Mouse (Mus musculus) heart, postnatal 25 days (tissue): ENCODE measurements around the gene Rab11a. TPM values are rescaled to one million over a fixed set of nuclear protein-coding genes. Genes with fewer than 3 reads are reported as not detected.
"Not testable (repeated sequence)": the region's sequence is repeated elsewhere in the genome, so short reads cannot be mapped to it uniquely, and the experiment has no call there.

Experiments used
- DNase-seq: peaks from one replicate; pipeline ENCODE4 v3.0.0; 2022; ENCODE audit warnings: low spot score
- intact Hi-C: fragments of 180-260 bp; cut with DNase I; formaldehyde crosslinking; loops from one replicate; pipeline ENCODE4 v1.15.1; 2025
- microRNA-seq: library from miRNA; unstranded; fragments of <30 nt; microRNA quantifications from one replicate; pipeline ENCODE4 v1.2.0, GENCODE M21; 2022
- total RNA-seq, 2 experiments: library from RNA; stranded (reverse); gene quantifications; 2 replicates each; pipeline ENCODE4 v1.2.3; 2021

Gene Rab11a
- total RNA-seq, 2 experiments from 2014 or later, result 170 to 191 TPM

DNA sequence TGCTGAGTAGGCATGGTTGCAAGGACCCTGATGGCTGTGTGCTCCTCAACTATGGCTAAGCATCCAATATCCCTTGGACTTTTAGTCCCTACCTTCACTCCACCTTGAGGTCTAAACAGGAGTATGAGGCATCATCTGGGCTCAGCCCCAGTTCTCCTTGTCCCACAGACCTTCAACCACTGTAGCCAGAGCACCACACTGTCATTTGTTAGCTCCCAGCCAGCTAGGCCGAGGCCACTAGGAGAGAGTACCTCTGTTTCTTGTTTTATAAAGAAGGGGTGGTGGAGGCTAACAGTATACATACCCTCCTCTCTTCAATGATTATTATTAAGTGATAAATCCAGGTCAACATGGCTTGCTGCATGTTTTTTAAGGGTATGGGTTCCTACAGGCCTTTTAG lies 39.0 kb downstream of the Rab11a start:
- no peak for DNase-seq
- intact Hi-C loops, result no loop called here

DNA sequence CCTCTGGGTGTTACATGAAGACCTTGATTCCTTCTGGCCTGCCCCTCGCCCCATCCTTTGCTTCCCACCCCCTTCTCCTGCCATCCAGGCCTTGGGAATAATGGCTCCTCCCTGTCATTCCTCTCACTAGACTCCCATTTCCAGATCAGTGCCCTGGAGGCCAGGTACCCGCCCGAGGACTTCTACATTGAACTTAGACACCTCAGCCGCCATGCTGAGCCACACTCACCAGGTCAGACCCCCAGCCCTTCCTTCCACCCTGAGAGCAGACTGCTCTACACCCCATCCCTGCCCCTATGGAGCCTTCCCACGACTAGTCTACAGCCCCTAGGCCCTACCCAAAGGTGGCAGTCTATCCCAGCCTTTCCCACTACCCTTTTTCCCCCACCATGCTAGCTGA lies 39.9 kb downstream of the Rab11a start:
- no peak for DNase-seq
- intact Hi-C loops, result no loop called here

DNA sequence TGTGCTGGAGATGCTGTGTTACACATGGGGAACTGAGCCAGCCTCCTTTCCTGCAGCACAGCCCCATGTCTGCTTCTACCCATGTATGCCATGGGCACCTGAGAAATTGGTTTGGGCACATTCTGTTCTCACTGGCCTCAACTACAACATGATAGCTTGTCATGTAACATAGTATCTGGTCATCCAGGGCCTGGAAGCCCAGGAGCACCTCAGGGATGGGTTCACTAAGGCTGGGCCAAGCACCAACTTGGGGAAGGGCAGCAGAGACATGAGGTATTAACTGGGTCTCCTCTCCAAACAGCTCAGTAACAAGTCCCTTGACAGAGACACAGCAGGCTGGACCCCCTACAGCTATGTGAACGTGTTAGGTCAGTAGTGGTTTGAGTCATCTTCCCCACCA lies 40.6 kb downstream of the Rab11a start:
- DNase-seq, result no peak
- intact Hi-C loops, result no loop called here

DNA sequence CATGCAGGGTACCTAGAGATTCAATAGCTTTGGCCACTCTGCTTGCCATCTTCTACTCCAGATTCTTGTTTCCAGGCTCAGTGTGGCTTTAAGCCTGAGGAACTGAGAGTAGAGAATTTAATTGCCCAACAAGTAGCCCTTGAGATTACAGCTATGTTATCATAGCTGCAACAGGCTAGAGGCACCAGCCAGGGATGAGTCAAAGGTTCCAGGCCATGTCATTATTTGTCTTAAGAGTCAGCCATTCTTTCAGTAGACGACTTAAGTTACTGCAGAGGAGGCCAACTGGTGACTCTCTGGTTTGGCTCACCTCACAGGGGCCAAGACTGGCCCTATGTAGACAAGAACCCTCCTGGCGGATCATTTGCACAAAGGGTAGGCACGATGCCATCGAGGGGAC lies 41.2 kb downstream of the Rab11a start:
- intact Hi-C loops, result no loop called here
- DNase-seq, result no peak

DNA sequence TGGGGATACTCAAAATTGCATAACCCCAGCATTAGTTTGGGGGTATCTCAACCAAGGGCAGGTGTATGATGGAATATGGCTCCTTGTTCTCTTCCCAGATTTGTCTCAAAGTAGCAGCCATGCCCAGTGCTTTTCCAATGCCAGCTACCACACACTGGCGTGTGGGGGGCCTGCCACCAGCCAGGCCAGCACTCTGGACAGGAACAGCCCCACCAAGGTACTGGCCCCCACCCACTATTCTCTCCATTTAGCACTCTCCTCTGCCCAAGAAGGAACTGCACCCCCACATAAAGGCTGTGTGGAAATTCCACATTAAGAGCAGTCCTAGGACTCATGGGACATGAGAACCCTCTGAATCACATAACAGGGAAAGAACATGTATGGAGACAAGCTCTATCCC lies 42.3 kb downstream of the Rab11a start:
- intact Hi-C loops, result no loop called here
- no peak for DNase-seq

DNA sequence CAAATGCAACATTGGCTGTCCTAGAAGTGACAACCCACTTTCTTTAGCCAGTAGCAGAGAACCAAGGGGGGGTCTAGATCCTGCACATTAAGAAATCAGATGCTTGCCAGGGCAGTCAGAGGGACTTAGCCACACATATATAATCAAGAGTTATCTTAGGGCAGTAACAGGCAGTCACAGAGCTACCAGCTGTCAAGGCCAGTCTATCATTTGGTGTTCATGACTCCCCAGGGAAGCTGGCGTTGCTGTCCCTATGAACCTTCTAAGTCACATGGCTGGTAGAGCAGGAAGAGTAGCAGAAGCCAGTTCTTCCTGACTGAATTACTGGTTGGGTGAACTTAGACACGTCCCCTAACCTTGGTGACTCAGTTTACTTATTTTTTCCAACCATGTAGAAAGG lies 44.5 kb downstream of the Rab11a start:
- intact Hi-C loops, result loop anchor here (5.0 kb wide), 2 partner anchors 301 to 346 kb away; no protein-coding TSS in a partner anchor

DNA sequence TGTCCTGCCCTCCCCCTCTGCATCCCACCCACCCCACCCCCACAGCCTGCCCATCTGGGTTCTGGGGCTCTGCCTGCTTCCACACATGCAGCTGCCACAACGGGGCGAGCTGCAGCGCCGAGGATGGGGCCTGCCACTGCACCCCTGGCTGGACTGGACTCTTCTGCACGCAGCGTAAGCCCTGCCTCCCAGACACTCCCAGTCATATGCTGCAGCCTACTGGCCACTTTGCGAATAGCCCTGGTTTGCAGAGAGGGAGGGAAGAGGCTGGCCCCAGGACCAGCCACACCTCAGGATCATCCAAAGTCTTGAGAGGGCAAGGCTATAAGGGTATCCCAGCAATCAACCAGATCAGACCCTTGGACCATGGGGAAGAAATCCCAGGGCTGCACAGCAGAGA lies 46.4 kb downstream of the Rab11a start:
- intact Hi-C loops, result loop anchor here (5.0 kb wide), 2 partner anchors 299 to 344 kb away; no protein-coding TSS in a partner anchor
- DNase-seq, result no peak

More for the DNA sequence above, 44.5 kb downstream of the Rab11a start:
- DNase-seq, result no peak

DNA sequence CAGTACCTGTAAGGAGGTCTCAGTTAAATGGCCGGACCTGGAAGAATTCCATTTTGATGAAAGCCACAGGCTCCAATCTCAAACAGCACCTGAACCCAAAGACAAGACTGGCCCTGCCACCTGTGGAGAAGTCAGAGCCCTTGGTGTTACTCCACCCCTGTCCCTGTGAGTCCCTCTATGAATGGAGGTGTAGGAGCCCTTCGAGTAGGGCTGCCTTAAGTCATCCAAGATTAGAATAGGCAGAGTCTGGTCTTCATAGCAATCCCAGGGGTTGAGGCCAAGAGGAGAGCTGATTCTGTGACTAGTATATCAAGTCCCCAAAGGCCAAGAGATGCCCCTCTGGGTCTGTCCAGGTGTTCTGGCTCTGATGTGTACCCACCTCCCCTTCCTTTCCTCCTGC lies 46.8 kb downstream of the Rab11a start:
- intact Hi-C loops, result loop anchor here (5.0 kb wide), 2 partner anchors 298 to 343 kb away; no protein-coding TSS in a partner anchor
- no peak for DNase-seq

DNA sequence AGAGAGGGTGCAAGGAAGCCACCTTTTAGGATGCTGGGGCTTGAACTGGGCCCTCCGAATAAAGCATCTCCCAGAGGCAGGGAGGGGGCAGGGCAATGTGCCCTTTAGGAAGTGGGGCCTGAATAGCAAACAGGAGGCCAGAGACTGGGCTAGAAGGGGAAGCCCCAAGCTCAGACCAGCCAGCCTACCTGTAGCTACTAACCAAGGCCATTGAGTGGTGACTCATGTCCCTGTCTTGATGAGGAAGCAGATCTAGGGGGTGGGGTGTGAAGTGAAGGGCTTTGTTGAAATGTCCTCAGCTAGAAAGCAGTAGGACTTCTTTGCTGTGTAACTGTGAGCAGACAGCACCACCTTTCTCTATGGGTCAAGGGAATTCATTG lies 49.6 kb downstream of the Rab11a start:
- intact Hi-C loops, result no loop called here
- no peak for DNase-seq

DNA sequence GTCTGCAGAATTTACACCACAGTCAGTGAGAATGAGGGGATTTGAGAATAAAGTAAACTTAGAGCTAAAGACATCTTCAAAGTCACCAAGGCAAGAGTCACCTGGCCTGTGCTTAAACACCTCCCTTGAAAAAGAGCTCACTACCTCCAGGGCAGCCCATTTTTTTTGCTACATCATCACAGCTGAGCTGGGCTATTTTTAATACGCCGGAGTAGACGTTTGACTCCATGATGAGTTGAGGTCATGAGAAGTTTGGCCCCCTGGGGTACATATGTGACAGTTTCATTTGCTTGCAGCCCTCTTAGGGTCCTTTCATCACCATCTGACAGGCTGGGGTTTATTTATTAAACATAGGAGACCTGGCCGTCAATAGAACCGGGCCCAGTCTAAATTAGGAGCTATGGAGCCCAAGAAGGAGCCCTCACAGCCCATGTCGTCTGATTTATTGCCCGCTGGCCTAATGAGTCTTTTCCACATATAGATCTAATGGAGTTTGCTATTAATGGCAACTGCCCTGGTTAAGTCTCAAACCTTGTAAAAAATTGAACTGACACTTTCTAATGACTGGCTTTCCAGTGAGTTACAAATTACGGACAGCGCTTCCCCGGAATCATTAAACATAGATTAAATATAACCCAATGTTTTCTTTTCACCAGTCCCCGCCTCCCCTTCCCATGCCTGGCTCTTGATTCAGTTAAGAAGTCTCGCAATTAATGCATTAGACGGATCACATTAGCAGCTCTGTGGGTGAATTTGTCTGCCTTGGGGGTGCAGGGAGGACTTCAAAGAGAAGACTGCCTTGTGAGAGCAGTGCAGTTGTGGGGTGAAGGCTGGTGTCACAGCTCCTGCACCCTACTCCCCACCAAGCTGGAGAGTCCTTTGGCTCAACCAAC lies 50.2 kb downstream of the Rab11a start:
- DNase-seq, result no peak
- intact Hi-C loops, result no loop called here

DNA sequence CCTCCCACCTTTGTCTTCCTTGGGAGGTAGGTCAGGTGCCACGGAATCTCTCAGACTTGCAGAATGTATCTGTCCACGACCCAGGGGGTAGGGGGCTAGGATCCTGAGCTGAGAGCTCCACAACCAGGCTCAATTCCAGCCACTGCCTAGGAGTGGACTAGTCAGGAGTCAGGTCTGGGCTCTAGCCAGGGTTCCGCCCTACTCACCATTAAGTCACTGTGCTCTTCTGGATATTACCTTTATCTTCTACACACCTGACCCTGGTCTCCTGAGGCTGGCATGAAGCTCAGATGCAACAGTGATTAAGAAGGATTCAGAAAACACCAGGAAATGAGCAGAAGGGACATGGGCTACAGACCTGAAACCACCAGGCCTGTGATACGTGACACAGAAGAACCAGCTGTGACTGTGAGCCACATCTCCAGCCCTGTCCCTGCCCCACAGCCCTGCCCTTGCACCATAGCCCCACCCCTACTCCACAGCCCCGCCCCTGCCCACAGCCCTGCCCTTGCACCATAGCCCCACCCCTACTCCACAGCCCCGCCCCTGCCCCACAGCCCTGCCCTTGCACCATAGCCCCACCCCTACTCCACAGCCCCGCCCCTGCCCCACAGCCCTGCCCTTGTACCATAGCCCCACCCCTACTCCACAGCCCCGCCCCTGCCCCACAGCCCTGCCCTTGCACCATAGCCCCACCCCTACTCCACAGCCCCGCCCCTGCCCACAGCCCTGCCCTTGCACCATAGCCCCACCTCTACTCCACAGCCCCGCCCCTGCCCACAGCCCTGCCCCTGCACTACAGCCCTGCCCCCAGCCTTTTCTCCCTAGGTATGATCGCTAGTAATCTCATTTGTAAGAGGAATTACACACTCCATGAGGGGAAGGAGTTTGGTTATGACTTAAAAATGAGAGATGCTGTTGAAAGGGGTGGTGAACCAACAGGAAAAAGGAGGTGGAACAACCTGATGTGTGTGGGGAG lies 65.9 kb downstream of the Rab11a start:
- intact Hi-C loops, result not testable (repeated sequence)

DNA sequence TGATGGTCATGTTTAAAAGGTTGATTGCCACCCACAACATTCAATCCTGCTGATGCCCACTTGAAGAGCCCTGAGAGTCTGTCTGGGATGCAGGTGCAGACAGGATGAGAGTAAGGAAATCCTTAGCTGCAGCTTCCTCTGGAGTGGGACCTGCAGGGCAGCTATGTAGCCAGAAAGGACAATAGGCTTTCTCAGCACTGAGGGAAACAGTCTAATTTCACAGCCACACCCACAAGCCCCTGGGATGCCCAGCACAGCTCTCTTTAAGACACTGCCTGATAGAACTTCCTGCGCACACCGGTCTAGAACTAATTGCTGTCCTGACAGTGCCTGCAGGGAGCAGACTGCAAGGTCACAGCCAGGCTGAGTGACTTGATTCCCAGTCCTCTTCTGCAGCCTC lies 69.6 kb downstream of the Rab11a start:
- intact Hi-C loops, result no loop called here
- DNase-seq, result no peak

More for the DNA sequence above, 65.9 kb downstream of the Rab11a start:
- not testable (repeated sequence) for DNase-seq

DNA sequence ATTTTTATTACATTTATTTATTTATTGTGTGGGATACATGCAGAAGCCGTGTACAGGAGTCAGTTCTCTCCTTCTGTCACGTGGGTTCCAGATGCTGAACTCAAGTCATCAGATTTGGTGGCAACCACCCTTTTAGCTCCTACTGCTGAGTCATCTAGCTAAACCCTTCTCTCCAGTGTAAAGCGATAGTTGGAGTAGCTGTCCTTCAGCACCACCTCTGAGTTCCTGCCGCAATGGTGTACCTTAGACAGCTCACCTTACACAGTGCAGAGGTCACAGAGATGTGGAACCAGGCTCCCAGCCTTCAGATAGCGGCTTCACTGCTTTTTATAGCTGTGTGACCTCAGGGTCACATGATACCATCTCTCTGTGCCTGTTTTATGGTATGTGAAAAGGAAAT lies 70.0 kb downstream of the Rab11a start:
- intact Hi-C loops, result no loop called here
- DNase-seq, result no peak

DNA sequence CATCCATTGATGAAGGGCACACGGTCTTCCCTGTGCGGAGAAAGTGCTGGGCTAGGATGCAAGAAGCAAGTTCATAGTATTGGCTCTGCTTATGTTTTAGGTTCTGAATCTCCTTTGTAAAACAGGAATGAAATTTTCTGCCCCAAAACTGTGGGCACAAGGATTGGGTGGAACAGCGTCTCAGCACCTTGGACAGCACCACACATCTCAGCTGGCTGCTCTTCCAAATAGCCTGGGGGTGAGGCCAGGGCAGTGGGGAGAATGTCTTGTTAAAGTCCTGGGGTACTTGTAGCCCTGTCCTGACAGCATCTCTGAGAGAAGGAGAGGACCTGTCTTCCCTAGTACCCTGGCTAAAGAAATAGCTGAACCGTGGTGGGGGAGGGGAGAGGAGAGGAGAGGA lies 71.0 kb downstream of the Rab11a start:
- intact Hi-C loops, result no loop called here
- no peak for DNase-seq

Small RNA genes within 50 kb of the gene (microRNA-seq; reads per million reads assigned to microRNA genes)
- gene Gm47308, result not detected

Other genes starting within 250 kb of the Rab11a start
- 1 to 10 TPM; 6.9 to 7.9 TPM for gene Dennd4a, start 73.6 kb upstream of the Rab11a start, total RNA-seq
- under 1 TPM; 0.08 to 0.10 TPM for gene Slc24a1, start 213.8 kb upstream of the Rab11a start, total RNA-seq
- gene Ints14, start 223.1 kb upstream of the Rab11a start, total RNA-seq, result 10 to 100 TPM; 16.1 to 16.4 TPM